Mouse (Mus musculus) gastrocnemius, postnatal 36 days (tissue): ENCODE data around the gene Bphl. TPM values are rescaled to one million over a fixed set of nuclear protein-coding genes. Genes with fewer than 3 reads are reported as not detected.
A peak's percentile ranks its signal among the peaks of the same experiment; 100 is the strongest.
"Not testable (repeated sequence)": the region's sequence is repeated elsewhere in the genome, so short reads cannot be mapped to it uniquely, and the experiment has no call there.

Experiments
- DNase-seq, 2 experiments: peaks; one replicate each; pipeline ENCODE4 v3.0.0; 2022
- intact Hi-C: fragments of 180-260 bp; cut with DNase I; formaldehyde crosslinking; loops from one replicate; pipeline ENCODE4 v1.15.1; 2025
- total RNA-seq, 2 experiments: library from RNA; stranded (reverse); gene quantifications; 2 replicates each; pipeline ENCODE4 v1.2.3; 2021

Gene Bphl
- total RNA-seq, 2 experiments from 2014 or later = 21.4 to 25.3 TPM

GRCm38 (mm10) chr13:34081926-34082325 is 44.5 kb downstream of the Bphl start:
- no peak for DNase-seq
- intact Hi-C loops = no loop called here

- intact Hi-C loops = no loop called here
- peak; percentile 46 to 59 for DNase-seq
Measured at GRCm38 (mm10) chr13:34084026-34084750, 46.8 kb downstream of the Bphl start.

GRCm38 (mm10) chr13:34087052-34087812 is 49.8 kb downstream of the Bphl start:
- intact Hi-C loops = no loop called here
- DNase-seq = no peak

GRCm38 (mm10) chr13:34088201-34088649 is 50.8 kb downstream of the Bphl start:
- intact Hi-C loops, DNase-seq: not testable (repeated sequence)

GRCm38 (mm10) chr13:34088871-34089288 is 51.5 kb downstream of the Bphl start:
- intact Hi-C loops = no loop called here
- no peak for DNase-seq

- DNase-seq = no peak
- intact Hi-C loops = no loop called here
Measured at GRCm38 (mm10) chr13:34089358-34089757, 52.0 kb downstream of the Bphl start.

- peak in 1 of 2 experiments; percentile 22 for DNase-seq
- intact Hi-C loops = no loop called here
Measured at GRCm38 (mm10) chr13:34095542-34096435, 58.4 kb downstream of the Bphl start.

- intact Hi-C loops = no loop called here
- no peak for DNase-seq
Measured at GRCm38 (mm10) chr13:34096455-34096854, 59.1 kb downstream of the Bphl start.

- no peak for DNase-seq
- intact Hi-C loops = no loop called here
Measured at GRCm38 (mm10) chr13:34097086-34097485, 59.7 kb downstream of the Bphl start.

- intact Hi-C loops = no loop called here
- no peak for DNase-seq
Measured at GRCm38 (mm10) chr13:34100733-34101132, 63.3 kb downstream of the Bphl start.

GRCm38 (mm10) chr13:34101247-34101646 is 63.9 kb downstream of the Bphl start:
- no peak for DNase-seq
- intact Hi-C loops = no loop called here

GRCm38 (mm10) chr13:34101908-34102307 is 64.5 kb downstream of the Bphl start:
- intact Hi-C loops = no loop called here
- no peak for DNase-seq

- DNase-seq = no peak
- intact Hi-C loops = no loop called here
Measured at GRCm38 (mm10) chr13:34105364-34105763, 68.0 kb downstream of the Bphl start.

- intact Hi-C loops = no loop called here
- no peak for DNase-seq
Measured at GRCm38 (mm10) chr13:34106256-34106655, 68.9 kb downstream of the Bphl start.

GRCm38 (mm10) chr13:34106999-34107398 is 69.6 kb downstream of the Bphl start:
- no peak for DNase-seq
- intact Hi-C loops = no loop called here

GRCm38 (mm10) chr13:34109035-34109676 is 71.8 kb downstream of the Bphl start:
- intact Hi-C loops = no loop called here
- DNase-seq = no peak

GRCm38 (mm10) chr13:34109677-34110058 is 72.3 kb downstream of the Bphl start:
- no peak for DNase-seq
- intact Hi-C loops = no loop called here

- intact Hi-C loops = no loop called here
- no peak for DNase-seq
Measured at GRCm38 (mm10) chr13:34111019-34111418, 73.6 kb downstream of the Bphl start.

- no peak for DNase-seq
- intact Hi-C loops = no loop called here
Measured at GRCm38 (mm10) chr13:34111878-34112277, 74.5 kb downstream of the Bphl start.

- intact Hi-C loops = no loop called here
- DNase-seq = no peak
Measured at GRCm38 (mm10) chr13:34112369-34113081, 75.1 kb downstream of the Bphl start.
